ENCODE assay signal across 8 mouse cellular contexts in the genomic region with DNA sequence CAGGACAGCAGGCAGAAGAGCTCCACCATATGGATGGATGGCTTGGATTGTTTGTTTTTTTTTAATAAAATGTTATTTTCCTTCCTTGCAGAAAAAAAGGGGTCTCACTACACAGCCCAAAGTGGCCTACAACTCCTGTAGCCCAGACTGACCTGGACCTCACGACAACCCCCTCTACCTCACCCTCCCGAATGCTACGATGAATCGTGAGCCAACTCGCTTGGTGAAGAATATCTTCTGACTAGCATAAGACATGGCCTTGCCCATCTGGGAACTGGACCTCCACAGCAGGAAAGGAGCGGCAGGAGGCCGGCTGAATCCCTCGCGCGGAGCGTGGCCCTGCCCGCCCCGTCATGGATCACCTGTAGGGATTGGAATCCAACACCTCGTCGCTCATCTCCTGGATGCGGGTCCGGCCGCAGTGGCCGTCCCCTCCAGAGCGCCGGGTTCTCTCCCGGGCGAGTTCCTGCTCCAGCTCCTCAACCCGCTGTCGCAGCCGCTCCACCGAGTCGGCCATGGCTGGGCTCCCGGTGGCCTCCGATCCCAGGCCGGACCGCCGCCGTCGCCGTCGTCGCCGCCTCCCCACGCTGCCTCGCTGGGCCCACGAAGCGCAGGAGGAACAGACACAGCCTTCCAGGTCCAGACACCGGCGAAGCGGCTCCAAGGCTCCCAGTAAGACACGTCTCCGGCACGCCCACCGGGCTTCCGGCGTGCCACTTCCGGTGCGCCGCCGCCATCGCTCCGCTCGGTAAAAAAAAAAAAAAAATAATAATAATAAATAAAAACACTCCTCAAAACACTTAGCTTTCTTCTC. TPM values are rescaled to one million over a fixed set of nuclear protein-coding genes. Genes with fewer than 3 reads are reported as not detected.
DNase-seq lines count a peak whose midpoint lies in the region; ATAC-seq lines count a peak whose summit lies in the region.

A gene (minus strand): TSS at position 705 of the 814 bp plus-strand sequence.

- peak within 1 kb of the TSS; percentile 78 for H3K27ac ChIP-seq in heart, embryonic 15.5 days
- H3K27ac ChIP-seq in lung, embryonic 15.5 days = peak within 1 kb of the TSS; percentile 76

- H3K27me3 ChIP-seq in heart, embryonic 15.5 days = no peaks in the 10 kb centered on the region
- H3K27me3 ChIP-seq in lung, embryonic 15.5 days = no peaks in the 10 kb centered on the region

- peak within 1 kb of the TSS; percentile 84 for H3K9ac ChIP-seq in heart, embryonic 15.5 days
- peak within 1 kb of the TSS; percentile 86 for H3K9ac ChIP-seq in lung, embryonic 15.5 days

- under 1% methylated on average over 58 of the region's 59 CpGs for WGBS in heart, embryonic 15.5 days
- WGBS in large intestine, adult 2 months = under 1% methylated on average over 59 of the region's 59 CpGs
- WGBS in lung, embryonic 15.5 days = under 1% methylated on average over 59 of the region's 59 CpGs

- DNase-seq in 3T3-L1 (ENCODE audit: low read depth, low spot score) = peak; percentile 68
- no peak for DNase-seq in large intestine, adult 2 months (ENCODE audit: low read depth, low spot score)
- peak; percentile 72 for DNase-seq in ovary, postnatal 36 days (ENCODE audit: low spot score)
- peak; percentile 31 for DNase-seq in urinary bladder, postnatal 10 days (ENCODE audit: low spot score)

- no peaks in the 10 kb centered on the region for H3K9me3 ChIP-seq in heart, embryonic 15.5 days (replicated peaks)
- H3K9me3 ChIP-seq in lung, embryonic 15.5 days = no peaks in the 10 kb centered on the region

- peak within 1 kb of the TSS; percentile 78 for H3K4me2 ChIP-seq in heart, embryonic 15.5 days
- peak within 1 kb of the TSS; percentile 89 for H3K4me2 ChIP-seq in lung, embryonic 15.5 days

- ATAC-seq in activated CD4-positive, CD25-positive, alpha-beta regulatory T cell, adult 4 months = peak; percentile 71
- ATAC-seq in erythroblast, adult 5-6 weeks (replicated peaks; ENCODE audit: low FRiP score, poor library complexity, severe bottlenecking) = peak; percentile 90; the same call in 1 of the 2 replicates
- peak; percentile 76 for ATAC-seq in heart, embryonic 15.5 days (replicated peaks; ENCODE audit: insufficient number of reproducible peaks, insufficient read depth, low FRiP score, low read depth)
- ATAC-seq in lung, embryonic 15.5 days (ENCODE audit: borderline replicate concordance, extremely low read depth, low FRiP score, low TSS enrichment) = peak; percentile 74

- H3K36me3 ChIP-seq in heart, embryonic 15.5 days = peaks cover 20% of the 10 kb centered on the region
- H3K36me3 ChIP-seq in lung, embryonic 15.5 days = peaks cover 22% of the 10 kb centered on the region

- H3K4me1 ChIP-seq in heart, embryonic 15.5 days (replicated peaks) = peaks cover 19% of the 10 kb centered on the region
- peaks cover 18% of the 10 kb centered on the region for H3K4me1 ChIP-seq in lung, embryonic 15.5 days

- peak within 1 kb of the TSS; percentile 84 for H3K4me3 ChIP-seq in heart, embryonic 15.5 days
- peak within 1 kb of the TSS; percentile 99 for H3K4me3 ChIP-seq in lung, embryonic 15.5 days

RNA-seq across cellular contexts. Expression of the gene that starts here (rescaled TPM):
- polyA plus RNA-seq in activated CD4-positive, CD25-positive, alpha-beta regulatory T cell, adult 4 months (2017; shearing (Covaris generic)) = 10 to 100 TPM; 11.5 to 12.1 TPM
- total RNA-seq in erythroblast, adult 5-6 weeks (2015; ENCODE audit: low replicate concordance) = 7.1 and 7.9 TPM in 2 replicates
- 9.8 and 10.7 TPM in 2 replicates for total RNA-seq in erythroblast, adult 5-6 weeks (2017; ENCODE audit: low replicate concordance)
- 31.3 and 36.6 TPM in 2 replicates for polyA plus RNA-seq in heart, embryonic 15.5 days (2015; fragmentation: Nextera tagmentation; extraction: Ambion mirVana)
- 19.6 and 21.5 TPM in 2 replicates for polyA plus RNA-seq in large intestine, adult 2 months (2012; rRNA removed)
- polyA plus RNA-seq in lung, embryonic 15.5 days (2015; fragmentation: Nextera tagmentation; extraction: Ambion mirVana) = 49.3 and 50.4 TPM in 2 replicates
